ENCODE assay signal across 16 mouse cellular contexts in the genomic region with DNA sequence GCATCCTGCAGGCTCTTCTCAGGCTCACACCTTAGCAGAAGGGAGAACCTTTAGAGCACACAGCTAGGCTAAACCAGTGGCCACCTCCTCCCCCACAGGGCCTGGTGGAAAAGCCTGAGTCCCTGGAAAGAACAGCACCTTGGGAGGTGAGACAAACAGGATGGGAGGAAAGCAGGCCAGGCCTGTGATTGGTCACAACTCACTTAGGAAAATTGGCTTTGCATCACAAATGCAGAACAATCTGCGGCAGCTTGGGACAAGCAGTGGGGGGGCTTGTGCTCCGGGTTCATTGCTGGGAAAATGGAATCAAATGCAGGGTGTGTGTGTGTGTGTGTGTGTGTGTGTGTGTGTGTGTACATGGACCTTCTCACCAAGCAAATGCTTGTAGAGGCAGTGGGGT. TPM values are rescaled to one million over a fixed set of nuclear protein-coding genes. Genes with fewer than 3 reads are reported as not detected.
DNase-seq lines count a peak whose midpoint lies in the region; ATAC-seq and TF ChIP-seq lines count a peak whose summit lies in the region.
"Had no signal": no experiment of that assay in that cellular context is flagged by ENCODE, and none has a peak within 500 bp of the region (broad histone marks: within the 10 kb centered on the region; RNA-seq: fewer than 3 reads in every experiment).

No protein-coding gene starts in this region.

- no peak for ATAC-seq in forebrain, embryonic 12.5 days (ENCODE audit: low FRiP score)
- ATAC-seq in forebrain, embryonic 15.5 days (replicated peaks), result no peak
- ATAC-seq: midbrain, embryonic 15.5 days had no signal

- TF ChIP-seq CTCF in E14TG2a.4 (conservative IDR thresholded peaks at IDR 0.05; ENCODE audit: low read length), result no peak

- no peak overlapping the region for H3K4me3 ChIP-seq in forebrain, embryonic 12.5 days (replicated peaks)
- no peak overlapping the region for H3K4me3 ChIP-seq in forebrain, embryonic 15.5 days
- H3K4me3 ChIP-seq in E14TG2a.4 (replicated peaks; ENCODE audit: low read length) (peak overlapping the region; percentile 45), ES-E14 (ENCODE audit: insufficient read depth in 1 of 2, low read depth in 1 of 2, low read length in 2 of 2, poor library complexity in 1 of 2, severe bottlenecking in 1 of 2) (no peak overlapping the region)
- H3K4me3 ChIP-seq: heart, embryonic 13.5 days; liver, embryonic 13.5 days; midbrain, embryonic 15.5 days had no signal

- H3K27ac ChIP-seq in forebrain, embryonic 12.5 days, result 0 out of 2 replicates have a peak overlapping the region, but pooled peaks have one; percentile 13
- H3K27ac ChIP-seq in forebrain, embryonic 15.5 days (replicated peaks), result no peak overlapping the region
- 0 out of 2 replicates have a peak overlapping the region, but pooled peaks have one; percentile 24 for H3K27ac ChIP-seq in ES-E14 (ENCODE audit: insufficient read depth, low read depth, low read length, poor library complexity, severe bottlenecking)
- H3K27ac ChIP-seq: heart, embryonic 13.5 days; liver, embryonic 13.5 days; midbrain, embryonic 15.5 days had no signal

- DNase-seq in ES-E14 (ENCODE audit: low read depth, low spot score), result peak; percentile 52
- DNase-seq in cerebellum, adult 9-11 months, result peak; percentile 76
- no peak for DNase-seq in lung, postnatal 10 days
- DNase-seq in spleen, postnatal 10 days (ENCODE audit: low spot score in 2 of 2), result no peak
- DNase-seq: adrenal gland, postnatal 10 days; left cerebral cortex, postnatal 4 days; liver, embryonic 13.5 days; retina, postnatal 1 day; right cerebral cortex, postnatal 4 days; thymus, postnatal 4 days had no signal

- 30% methylated on average over 2 of the region's 2 CpGs for WGBS in forebrain, embryonic 12.5 days
- WGBS in forebrain, embryonic 15.5 days, result 17% methylated on average over 2 of the region's 2 CpGs

- in situ Hi-C loops in ES-E14 (cut with MboI; ENCODE audit: low sequenced_read_pairs in 2 of 2, unreplicated experiment in 2 of 2), result loop anchor here (10.0 to 25.0 kb wide), 2 partner anchors 279 to 281 kb away; no protein-coding TSS in a partner anchor

- 0 out of 2 replicates have a peak, but pooled peaks cover 5% of the 10 kb centered on the region for H3K27me3 ChIP-seq in forebrain, embryonic 12.5 days
- H3K27me3 ChIP-seq in forebrain, embryonic 15.5 days, result no peaks in the 10 kb centered on the region
- H3K27me3 ChIP-seq in E14TG2a.4 (ENCODE audit: insufficient read depth, low read length), result peaks cover 42% of the 10 kb centered on the region
- H3K27me3 ChIP-seq: heart, embryonic 13.5 days; liver, embryonic 13.5 days had no signal

- no peak overlapping the region for H3K4me2 ChIP-seq in forebrain, embryonic 12.5 days
- H3K4me2 ChIP-seq in forebrain, embryonic 15.5 days (replicated peaks), result no peak overlapping the region
- H3K4me2 ChIP-seq: heart, embryonic 13.5 days; liver, embryonic 13.5 days; midbrain, embryonic 15.5 days had no signal

- no peaks in the 10 kb centered on the region for H3K9me3 ChIP-seq in forebrain, embryonic 12.5 days
- no peaks in the 10 kb centered on the region for H3K9me3 ChIP-seq in forebrain, embryonic 15.5 days
- H3K9me3 ChIP-seq in E14TG2a.4 (ENCODE audit: low read length), result no peaks in the 10 kb centered on the region
- H3K9me3 ChIP-seq in ES-E14 (ENCODE audit: control insufficient read depth, insufficient read depth, low read depth, low read length), result no peaks in the 10 kb centered on the region
- H3K9me3 ChIP-seq: heart, embryonic 13.5 days; liver, embryonic 13.5 days; midbrain, embryonic 15.5 days had no signal

- no peaks in the 10 kb centered on the region for H3K36me3 ChIP-seq in forebrain, embryonic 12.5 days (replicated peaks)
- H3K36me3 ChIP-seq in forebrain, embryonic 15.5 days, result no peaks in the 10 kb centered on the region
- H3K36me3 ChIP-seq in E14TG2a.4 (ENCODE audit: insufficient read depth, low read length) (no peaks in the 10 kb centered on the region), ES-E14 (ENCODE audit: control insufficient read depth, insufficient read depth, low read length, poor library complexity, severe bottlenecking) (peaks cover 5% of the 10 kb centered on the region; the same call in 1 of the 2 replicates)
- H3K36me3 ChIP-seq: liver, embryonic 13.5 days; midbrain, embryonic 15.5 days had no signal

- no peak overlapping the region for H3K9ac ChIP-seq in forebrain, embryonic 12.5 days
- no peak overlapping the region for H3K9ac ChIP-seq in forebrain, embryonic 15.5 days (replicated peaks)
- H3K9ac ChIP-seq in ES-E14 (ENCODE audit: insufficient read depth, low read depth, low read length, poor library complexity, severe bottlenecking), result no peak overlapping the region
- H3K9ac ChIP-seq: heart, embryonic 13.5 days; liver, embryonic 13.5 days; midbrain, embryonic 15.5 days had no signal

- peaks cover 2% of the 10 kb centered on the region; the same call in 1 of the 2 replicates for H3K4me1 ChIP-seq in forebrain, embryonic 12.5 days
- peaks cover 7% of the 10 kb centered on the region; the same call in 1 of the 2 replicates for H3K4me1 ChIP-seq in forebrain, embryonic 15.5 days
- peaks cover 80% of the 10 kb centered on the region for H3K4me1 ChIP-seq in E14TG2a.4 (replicated peaks; ENCODE audit: low read depth, low read length)
- H3K4me1 ChIP-seq in ES-E14 (ENCODE audit: control insufficient read depth in 2 of 2, insufficient read depth in 2 of 2, low read length in 2 of 2, poor library complexity in 1 of 2), result peaks cover 2 to 17% of the 10 kb centered on the region in 2 experiments; a peak in 2 of 4 replicates
- H3K4me1 ChIP-seq: liver, embryonic 13.5 days had no signal

TF ChIP-seq in ES-E14, 5 proteins besides CTCF, POLR2A, EP300 and RAD21:
- no peak for TF ChIP-seq MAFK (IDR thresholded peaks at IDR 0.05; ENCODE audit: insufficient read depth, low read depth, low read length)
- TF ChIP-seq ZNF384 (IDR thresholded peaks at IDR 0.05; ENCODE audit: low read depth, low read length), result no peak
- no peak for TF ChIP-seq HCFC1 (IDR thresholded peaks at IDR 0.05; ENCODE audit: borderline replicate concordance, insufficient read depth, low read length)
- no peak for TF ChIP-seq ZC3H11A (IDR thresholded peaks at IDR 0.05; ENCODE audit: borderline replicate concordance, low read depth, low read length)
- no peak for TF ChIP-seq CHD2 (IDR thresholded peaks at IDR 0.05; ENCODE audit: low read depth, low read length)
TF ChIP-seq in ES-E14: peak in this region for 0.

RNA-seq across cellular contexts. Expression of gene Slc29a3, which starts 31.0 kb away (rescaled TPM):
- polyA plus RNA-seq in forebrain, embryonic 12.5 days (2016; fragmentation: Nextera tagmentation; extraction: Ambion mirVana), result 9.6 and 10.3 TPM in 2 replicates
- polyA plus RNA-seq in forebrain, embryonic 15.5 days (2015; fragmentation: Nextera tagmentation; extraction: Ambion mirVana), result 13.2 and 13.9 TPM in 2 replicates
- 11.9 and 21.4 TPM in 2 replicates for total RNA-seq in ES-E14 (2012; rRNA removed)

RNA-seq across cellular contexts. Expression of gene Unc5b, which starts 47.8 kb away (rescaled TPM):
- 3.6 and 4.7 TPM in 2 replicates for polyA plus RNA-seq in forebrain, embryonic 12.5 days (2016; fragmentation: Nextera tagmentation; extraction: Ambion mirVana)
- polyA plus RNA-seq in forebrain, embryonic 15.5 days (2015; fragmentation: Nextera tagmentation; extraction: Ambion mirVana), result 2.8 and 3.0 TPM in 2 replicates
- 75.5 and 82.0 TPM in 2 replicates for total RNA-seq in ES-E14 (2012; rRNA removed)
- total RNA-seq: MEL had no signal

Comparison
In these comparisons a context has a peak if more than half of its experiments do, and no peak if none do; other contexts are left out.
1. DNase-seq: peak in ES-E14 (single experiment) and cerebellum, adult 9-11 months (single experiment); none in lung, postnatal 10 days (single experiment) and spleen, postnatal 10 days (0 of 2).